In genomic region chr8:108387160-108387912, GRCm38 (mm10) we compare ENCODE assay signal across 9 mouse cellular contexts.
DNase-seq lines count a peak whose midpoint lies in the region; ATAC-seq and TF ChIP-seq lines count a peak whose summit lies in the region.
"Had no signal": no experiment of that assay in that cellular context is flagged by ENCODE, and none has a peak within 500 bp of the region (broad histone marks: within the 10 kb centered on the region; RNA-seq: fewer than 3 reads in every experiment).

No protein-coding gene starts in this region.

- peak; percentile 42 for ATAC-seq in cerebellum, adult (ENCODE audit: insufficient number of reproducible peaks, low FRiP score, low TSS enrichment)
- peak; percentile 36; the same call in 1 of the 2 replicates for ATAC-seq in forebrain, postnatal 0 days
- ATAC-seq in hindbrain, embryonic 11.5 days (ENCODE audit: low FRiP score), result peak; percentile 80
- ATAC-seq in liver, embryonic 11.5 days (replicated peaks; ENCODE audit: low FRiP score), result no peak; the same call in 1 of the 2 replicates
- ATAC-seq in midbrain, embryonic 16.5 days, result peak; percentile 84

- no peak overlapping the region for H3K4me3 ChIP-seq in forebrain, postnatal 0 days (ENCODE audit: low read depth, low read length)
- H3K4me3 ChIP-seq in hindbrain, embryonic 11.5 days (ENCODE audit: low read depth, low read length), result no peak overlapping the region
- H3K4me3 ChIP-seq in liver, embryonic 11.5 days (ENCODE audit: low read depth, low read length), result no peak overlapping the region
- 0 out of 2 replicates have a peak overlapping the region, but pooled peaks have one; percentile 3 for H3K4me3 ChIP-seq in midbrain, embryonic 16.5 days (ENCODE audit: low read depth, low read length)
- H3K4me3 ChIP-seq: erythroblast, embryonic 14.5 days had no signal

- WGBS in forebrain, postnatal 0 days, result 12% methylated on average over 22 of the region's 22 CpGs
- 28% methylated on average over 22 of the region's 22 CpGs for WGBS in hindbrain, embryonic 11.5 days
- WGBS in liver, embryonic 11.5 days, result 43% methylated on average over 22 of the region's 22 CpGs
- WGBS in midbrain, embryonic 16.5 days, result 11% methylated on average over 22 of the region's 22 CpGs

- no peak overlapping the region for H3K27ac ChIP-seq in forebrain, postnatal 0 days (ENCODE audit: low read depth, low read length)
- peak overlapping the region; percentile 43; the same call in 1 of the 2 replicates for H3K27ac ChIP-seq in hindbrain, embryonic 11.5 days (ENCODE audit: low read depth, low read length)
- no peak overlapping the region for H3K27ac ChIP-seq in liver, embryonic 11.5 days (ENCODE audit: low read depth, low read length)
- peak overlapping the region; percentile 51 for H3K27ac ChIP-seq in midbrain, embryonic 16.5 days (ENCODE audit: low read length)

- H3K27me3 ChIP-seq in forebrain, postnatal 0 days (ENCODE audit: insufficient read depth, low read length), result no peaks in the 10 kb centered on the region
- H3K27me3 ChIP-seq in hindbrain, embryonic 11.5 days (ENCODE audit: control insufficient read depth, insufficient read depth, low read length), result no peaks in the 10 kb centered on the region
- H3K27me3 ChIP-seq in liver, embryonic 11.5 days (replicated peaks; ENCODE audit: control insufficient read depth, insufficient read depth, low read length), result no peaks in the 10 kb centered on the region
- no peaks in the 10 kb centered on the region for H3K27me3 ChIP-seq in midbrain, embryonic 16.5 days (ENCODE audit: control insufficient read depth, insufficient read depth, low read depth, low read length)

- DNase-seq in cerebellum, adult 9-11 months, result no peak
- peak; percentile 66 to 79 for DNase-seq in adrenal gland, postnatal 36 days
- DNase-seq in forebrain, postnatal 0 days, result peak; percentile 52
- peak; percentile 63 for DNase-seq in hindbrain, embryonic 11.5 days (ENCODE audit: low spot score)
- no peak for DNase-seq in liver, embryonic 11.5 days (ENCODE audit: low spot score)
- no peak for DNase-seq in thymus, postnatal 4 days

- peak overlapping the region; percentile 37 for H3K4me2 ChIP-seq in forebrain, postnatal 0 days (ENCODE audit: low read depth)
- H3K4me2 ChIP-seq in hindbrain, embryonic 11.5 days (replicated peaks; ENCODE audit: low read depth, low read length), result peak overlapping the region; percentile 31
- 0 out of 2 replicates have a peak overlapping the region, but pooled peaks have one; percentile 23 for H3K4me2 ChIP-seq in liver, embryonic 11.5 days
- H3K4me2 ChIP-seq in midbrain, embryonic 16.5 days (ENCODE audit: low read length), result peak overlapping the region; percentile 33

- H3K9me3 ChIP-seq in forebrain, postnatal 0 days (ENCODE audit: low read length), result no peaks in the 10 kb centered on the region
- no peaks in the 10 kb centered on the region for H3K9me3 ChIP-seq in hindbrain, embryonic 11.5 days (ENCODE audit: control insufficient read depth, low read length)
- H3K9me3 ChIP-seq in liver, embryonic 11.5 days (ENCODE audit: control insufficient read depth, low read length), result no peaks in the 10 kb centered on the region
- H3K9me3 ChIP-seq in midbrain, embryonic 16.5 days (replicated peaks; ENCODE audit: control insufficient read depth, low read length, poor library complexity, severe bottlenecking), result no peaks in the 10 kb centered on the region

- peaks cover 3% of the 10 kb centered on the region; the same call in 1 of the 2 replicates for H3K4me1 ChIP-seq in forebrain, postnatal 0 days (ENCODE audit: insufficient read depth)
- H3K4me1 ChIP-seq in hindbrain, embryonic 11.5 days (replicated peaks; ENCODE audit: control insufficient read depth, insufficient read depth, low read length), result 0 out of 2 replicates have a peak, but pooled peaks cover 3% of the 10 kb centered on the region
- H3K4me1 ChIP-seq in liver, embryonic 11.5 days (replicated peaks; ENCODE audit: control insufficient read depth, insufficient read depth, low read length), result no peaks in the 10 kb centered on the region
- H3K4me1 ChIP-seq in midbrain, embryonic 16.5 days (ENCODE audit: control insufficient read depth, insufficient read depth, low read length), result peaks cover 30% of the 10 kb centered on the region

- H3K36me3 ChIP-seq in forebrain, postnatal 0 days (ENCODE audit: insufficient read depth), result no peaks in the 10 kb centered on the region
- H3K36me3 ChIP-seq in hindbrain, embryonic 11.5 days (ENCODE audit: control insufficient read depth, insufficient read depth, low read length), result no peaks in the 10 kb centered on the region
- H3K36me3 ChIP-seq in liver, embryonic 11.5 days (ENCODE audit: control insufficient read depth, insufficient read depth, low read length), result no peaks in the 10 kb centered on the region
- H3K36me3 ChIP-seq in midbrain, embryonic 16.5 days (ENCODE audit: control insufficient read depth, insufficient read depth, low read length), result no peaks in the 10 kb centered on the region

- no peak overlapping the region for H3K9ac ChIP-seq in forebrain, postnatal 0 days
- H3K9ac ChIP-seq in hindbrain, embryonic 11.5 days (ENCODE audit: low read depth, low read length), result peak overlapping the region; percentile 21; the same call in 1 of the 2 replicates
- H3K9ac ChIP-seq in liver, embryonic 11.5 days (ENCODE audit: low read depth, low read length), result no peak overlapping the region
- H3K9ac ChIP-seq in midbrain, embryonic 16.5 days (ENCODE audit: low read depth, low read length), result peak overlapping the region; percentile 40; the same call in 1 of the 2 replicates

- TF ChIP-seq CTCF in forebrain, postnatal 0 days (IDR thresholded peaks at IDR 0.05; ENCODE audit: low read depth), result no peak

Comparison
In these comparisons a context has a peak if more than half of its experiments do, and no peak if none do; other contexts are left out.
1. DNase-seq: peak in adrenal gland, postnatal 36 days (2 of 2), forebrain, postnatal 0 days (single experiment) and hindbrain, embryonic 11.5 days (single experiment); none in cerebellum, adult 9-11 months (single experiment), liver, embryonic 11.5 days (single experiment) and thymus, postnatal 4 days (single experiment).
2. H3K27ac ChIP-seq: peak in hindbrain, embryonic 11.5 days (single experiment) and midbrain, embryonic 16.5 days (single experiment); none in forebrain, postnatal 0 days (single experiment) and liver, embryonic 11.5 days (single experiment).
3. H3K9ac ChIP-seq: peak in hindbrain, embryonic 11.5 days (single experiment) and midbrain, embryonic 16.5 days (single experiment); none in forebrain, postnatal 0 days (single experiment) and liver, embryonic 11.5 days (single experiment).
4. Peak in every context shown above with its lines, with median percentiles within 50 percentile points of each other: H3K4me2 ChIP-seq.